Mouse (Mus musculus): ENCODE results near the gene Rpl23a. TPM values are rescaled to one million over a fixed set of nuclear protein-coding genes. Genes with fewer than 3 reads are reported as not detected.

Gene Rpl23a
- total and polyA plus RNA-seq, 3 experiments, result 2,992 to 3,939 (median 3,361) TPM

GRCm38 (mm10) chr11:78177903-78178858 lies 5.2 kb downstream of the Rpl23a start (continued):
- TF ChIP-seq CHD2 (IDR thresholded peaks at IDR 0.05; ENCODE audit: low read length), result no peak; the same call in 1 of the 2 replicates

GRCm38 (mm10) chr11:78177437-78177836 lies 5.9 kb downstream of the Rpl23a start:
- H3K27ac ChIP-seq (ENCODE audit: insufficient read depth, low read depth), result peak overlapping the region; percentile 94

GRCm38 (mm10) chr11:78176905-78177331 lies 6.5 kb downstream of the Rpl23a start:
- H3K27me3 ChIP-seq (replicated peaks), result no peaks in the 10 kb centered on the region
- peaks cover 26 to 43% of the 10 kb centered on the region in 2 experiments for H3K36me3 ChIP-seq (replicated peaks in 1 of 2; ENCODE audit: control insufficient read depth in 1 of 2, insufficient read depth in 1 of 2, low read length in 1 of 2)
- H3K4me1 ChIP-seq (ENCODE audit: control insufficient read depth in 1 of 2, insufficient read depth in 2 of 2), result peaks cover 13 to 70% of the 10 kb centered on the region in 2 experiments
- peak; percentile 92 for DNase-seq (ENCODE audit: extremely low read depth)
- peaks cover 24% of the 10 kb centered on the region for H3K79me2 ChIP-seq (replicated peaks; ENCODE audit: control insufficient read depth, extremely low read depth, insufficient read depth, poor library complexity, severe bottlenecking)
- dilution Hi-C loops (cut with MboI; ENCODE audit: extremely low pct_ligation_motif_present, extremely low pct_unique_long_range_greater_than_20kb, low sequenced_read_pairs), result no loop called here
- peak overlapping the region; percentile 94 for H3K27ac ChIP-seq (ENCODE audit: insufficient read depth, low read depth)
- no peaks in the 10 kb centered on the region for H3K9me3 ChIP-seq (replicated peaks; ENCODE audit: low read length)
- in situ Hi-C loops (cut with MboI; ENCODE audit: low pct_ligation_motif_present, low pct_unique_long_range_greater_than_20kb, low sequenced_read_pairs), result loop anchor here (5.0 to 10.0 kb wide), 3 partner anchors 120 to 350 kb away; no protein-coding TSS in a partner anchor
- peak overlapping the region; percentile 59 for H3K4me2 ChIP-seq (ENCODE audit: insufficient read depth, low read depth, poor library complexity, severe bottlenecking)
- H3K9ac ChIP-seq (ENCODE audit: insufficient read depth, low read depth), result peak overlapping the region; percentile 74
- H3K4me3 ChIP-seq (replicated peaks in 1 of 3; ENCODE audit: low read depth in 2 of 3, low read length in 2 of 3, poor library complexity in 1 of 3), result peak overlapping the region; percentile 65 to 72 (median 66)
- TF ChIP-seq HCFC1 (IDR thresholded peaks at IDR 0.05; ENCODE audit: low read depth, low read length) (peak; percentile 34; the same call in 1 of the 2 replicates), TBP (conservative IDR thresholded peaks at IDR 0.05; ENCODE audit: low read depth, low read length) (peak; percentile 67; the same call in 1 of the 2 replicates), NELFE (IDR thresholded peaks at IDR 0.05; ENCODE audit: low read depth, low read length) (peak; percentile 12; the same call in 1 of the 2 replicates), JUND (conservative IDR thresholded peaks at IDR 0.05; ENCODE audit: low read depth, low read length) (peak; percentile 76), POLR2AphosphoS2 (IDR thresholded peaks at IDR 0.05; ENCODE audit: low read depth, low read length) (peak; percentile 13; the same call in 1 of the 2 replicates), BHLHE40 (IDR thresholded peaks at IDR 0.05; ENCODE audit: low read depth, low read length) (peak; percentile 71), SMC3 (IDR thresholded peaks at IDR 0.05; ENCODE audit: low read depth, low read length) (no peak), GABPA (IDR thresholded peaks at IDR 0.05; ENCODE audit: insufficient replicate concordance, low read depth, low read length) (no peak), JUN (IDR thresholded peaks at IDR 0.05; ENCODE audit: insufficient read depth, low read depth, low read length) (peak; percentile 90), ELF1 (IDR thresholded peaks at IDR 0.05; ENCODE audit: low read depth, low read length) (peak; percentile 20; the same call in 1 of the 2 replicates), CTCF (conservative IDR thresholded peaks at IDR 0.05 in 1 of 2, IDR thresholded peaks at IDR 0.05 in 1 of 2; ENCODE audit: low read depth in 2 of 2, low read length in 2 of 2) (peak in 1 of 2 experiments; percentile 14; a peak in 2 of 4 replicates), RCOR1 (conservative IDR thresholded peaks at IDR 0.05; ENCODE audit: low read depth, low read length) (peak; percentile 80), MEF2A (IDR thresholded peaks at IDR 0.05; ENCODE audit: borderline replicate concordance, low read depth, low read length) (peak; percentile 92), ZMIZ1 (IDR thresholded peaks at IDR 0.05; ENCODE audit: low read depth, low read length) (no peak), UBTF (IDR thresholded peaks at IDR 0.05; ENCODE audit: low read depth, low read length) (0 out of 2 replicates have a peak, but pooled peaks have one; percentile 56), MAX (IDR thresholded peaks at IDR 0.05; ENCODE audit: low read length) (no peak; the same call in 1 of the 2 replicates), CHD2 (IDR thresholded peaks at IDR 0.05; ENCODE audit: low read length) (peak; percentile 59; the same call in 1 of the 2 replicates), USF2 (conservative IDR thresholded peaks at IDR 0.05; ENCODE audit: low read depth, low read length) (no peak), NRF1 (IDR thresholded peaks at IDR 0.05; ENCODE audit: low read depth, low read length) (0 out of 2 replicates have a peak, but pooled peaks have one; percentile 1), ZKSCAN1 (IDR thresholded peaks at IDR 0.05; ENCODE audit: borderline replicate concordance, low read depth, low read length) (no peak), ZC3H11A (IDR thresholded peaks at IDR 0.05; ENCODE audit: low read depth, low read length) (no peak), USF1 (IDR thresholded peaks at IDR 0.05; ENCODE audit: low read depth, low read length) (no peak), RAD21 (IDR thresholded peaks at IDR 0.05; ENCODE audit: low read depth, low read length) (no peak), POLR2A (IDR thresholded peaks at IDR 0.05; ENCODE audit: low read depth, low read length) (peak; percentile 43; the same call in 1 of the 2 replicates)

More at GRCm38 (mm10) chr11:78177437-78177836, 5.9 kb downstream of the Rpl23a start:
- TF ChIP-seq IRF4 (IDR thresholded peaks at IDR 0.05; ENCODE audit: low read depth, low read length) (no peak), TBP (conservative IDR thresholded peaks at IDR 0.05; ENCODE audit: low read depth, low read length) (no peak), PAX5 (IDR thresholded peaks at IDR 0.05; ENCODE audit: low read length) (no peak), GABPA (IDR thresholded peaks at IDR 0.05; ENCODE audit: insufficient replicate concordance, low read depth, low read length) (no peak), SIN3A (IDR thresholded peaks at IDR 0.05; ENCODE audit: low read length) (peak; percentile 20; the same call in 1 of the 2 replicates), HCFC1 (IDR thresholded peaks at IDR 0.05; ENCODE audit: low read depth, low read length) (0 out of 2 replicates have a peak, but pooled peaks have one; percentile 3)
- Histone ChIP-seq H3K36me3 (replicated peaks in 1 of 2; ENCODE audit: control insufficient read depth in 1 of 2, insufficient read depth in 1 of 2, low read length in 1 of 2) (peaks cover 26 to 43% of the 10 kb centered on the region in 2 experiments), H3K4me2 (ENCODE audit: insufficient read depth, low read depth, poor library complexity, severe bottlenecking) (peak overlapping the region; percentile 59), H3K27me3 (replicated peaks) (no peaks in the 10 kb centered on the region), H3K79me2 (replicated peaks; ENCODE audit: control insufficient read depth, extremely low read depth, insufficient read depth, poor library complexity, severe bottlenecking) (peaks cover 29% of the 10 kb centered on the region), H3K4me1 (ENCODE audit: control insufficient read depth in 1 of 2, insufficient read depth in 2 of 2) (peaks cover 13 to 67% of the 10 kb centered on the region in 2 experiments), H3K4me3 (replicated peaks in 1 of 3; ENCODE audit: low read depth in 2 of 3, low read length in 2 of 3, poor library complexity in 1 of 3) (peak overlapping the region; percentile 65 to 72 (median 66)), H3K9me3 (replicated peaks; ENCODE audit: low read length) (no peaks in the 10 kb centered on the region), H3K9ac (ENCODE audit: insufficient read depth, low read depth) (peak overlapping the region; percentile 41)
- no peak for DNase-seq (ENCODE audit: extremely low read depth)
- in situ Hi-C loops (cut with MboI; ENCODE audit: low pct_ligation_motif_present, low pct_unique_long_range_greater_than_20kb, low sequenced_read_pairs), result loop anchor here (5.0 to 10.0 kb wide), 3 partner anchors 120 to 350 kb away; no protein-coding TSS in a partner anchor
- dilution Hi-C loops (cut with MboI; ENCODE audit: extremely low pct_ligation_motif_present, extremely low pct_unique_long_range_greater_than_20kb, low sequenced_read_pairs), result no loop called here
